Mouse (Mus musculus) megakaryocyte, embryonic 14.5 days (primary cell): ENCODE measurements at regions not wholly inside any gene's neighbourhood (a gene's known extent, or its start where the extent isn't known, plus 50 kb on each side); places are given as distances from the start of the nearest gene placed in this dataset.

Experiments
- FLI1 ChIP-seq: IDR thresholded peaks from 2 replicates; pipeline ENCODE4 v1.6.1; 2012; ENCODE audit warnings: low read length, inconsistent platforms, mixed read lengths
- GATA1 ChIP-seq: IDR thresholded peaks from 3 replicates; pipeline ENCODE4 v1.6.1; 2012; ENCODE audit warnings: mixed read lengths, low read length, inconsistent platforms, borderline replicate concordance

DNA sequence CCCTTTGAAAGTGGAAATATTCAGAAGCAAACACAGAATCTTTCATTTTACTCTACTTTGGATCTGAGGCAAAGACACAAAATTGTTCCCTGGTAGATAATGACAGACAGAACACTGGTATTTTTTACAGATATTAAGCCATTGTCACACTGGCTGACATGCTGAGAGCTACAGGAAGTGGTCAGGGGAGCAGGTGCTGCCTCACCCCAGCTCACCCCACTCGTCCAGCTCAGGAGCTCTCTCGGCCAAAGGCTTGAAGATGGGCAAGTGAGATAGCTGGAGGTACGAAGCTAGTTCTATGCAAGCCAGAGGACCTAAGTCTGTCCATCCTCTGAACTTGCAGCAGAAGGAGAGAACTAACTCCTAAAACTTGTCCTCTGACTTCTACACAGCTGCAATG is 105.6 kb upstream of the Gas2 start:
- no peak for TF ChIP-seq GATA1
- no peak for TF ChIP-seq FLI1
